Mouse (Mus musculus) ES-Bruce4 (cell line): ENCODE results near the gene Scp2.

ENCODE experiments used
- CTCF ChIP-seq: IDR thresholded peaks from one replicate; pipeline ENCODE4 v1.8.1; 2011; ENCODE audit warnings: low read depth, low read length
- EP300 ChIP-seq: IDR thresholded peaks from 2 replicates; pipeline ENCODE4 v1.6.1; 2011; ENCODE audit warnings: low read depth, low read length; ENCODE audit not compliant: insufficient read depth
- POLR2A ChIP-seq: IDR thresholded peaks from one replicate; pipeline ENCODE4 v1.8.1; 2011; ENCODE audit warnings: low read length; ENCODE audit not compliant: insufficient read depth

GRCm38 (mm10) chr4:108070286-108070685 lies 74.5 kb downstream of the Scp2 start:
- TF ChIP-seq CTCF = no peak
- no peak for TF ChIP-seq EP300
- no peak for TF ChIP-seq POLR2A
